Mouse (Mus musculus) layer of hippocampus, adult 9-10 months (tissue): ENCODE measurements around the gene Ssh1.

Experiments used
- DNase-seq: peaks from one replicate; pipeline ENCODE4 v3.0.0; 2022; ENCODE audit warnings: low spot score

Ssh1 gene

GRCm38 (mm10) chr5:113993487-113994465, at the start of gene Ssh1:
Gene Ssh1, minus strand, starts transcription at chr5:113993894.
- no peak for DNase-seq

GRCm38 (mm10) chr5:114041327-114041930, 47.7 kb upstream of the Ssh1 start:
- no peak for DNase-seq

GRCm38 (mm10) chr5:114040911-114041310, 47.2 kb upstream of the Ssh1 start:
- no peak for DNase-seq

- DNase-seq = no peak
Observed at GRCm38 (mm10) chr5:114040508-114040907, 46.8 kb upstream of the Ssh1 start.

GRCm38 (mm10) chr5:114035111-114035510, 41.4 kb upstream of the Ssh1 start:
- DNase-seq = no peak

- DNase-seq = no peak
Observed at GRCm38 (mm10) chr5:114034393-114034792, 40.7 kb upstream of the Ssh1 start.

- DNase-seq = no peak
Observed at GRCm38 (mm10) chr5:114032161-114032763, 38.6 kb upstream of the Ssh1 start.

- DNase-seq = no peak
Observed at GRCm38 (mm10) chr5:114030652-114031051, 37.0 kb upstream of the Ssh1 start.

GRCm38 (mm10) chr5:114028111-114028510, 34.4 kb upstream of the Ssh1 start:
- no peak for DNase-seq

- no peak for DNase-seq
Observed at GRCm38 (mm10) chr5:114027217-114027944, 33.7 kb upstream of the Ssh1 start.

GRCm38 (mm10) chr5:114024885-114025284, 31.2 kb upstream of the Ssh1 start:
- no peak for DNase-seq

GRCm38 (mm10) chr5:114024390-114024789, 30.7 kb upstream of the Ssh1 start:
- no peak for DNase-seq

GRCm38 (mm10) chr5:114015121-114015520, 21.4 kb upstream of the Ssh1 start:
- no peak for DNase-seq

GRCm38 (mm10) chr5:114009049-114009448, 15.4 kb upstream of the Ssh1 start:
- DNase-seq = no peak

- no peak for DNase-seq
Observed at GRCm38 (mm10) chr5:114007753-114008453, 14.2 kb upstream of the Ssh1 start.

GRCm38 (mm10) chr5:114006974-114007373, 13.3 kb upstream of the Ssh1 start:
- no peak for DNase-seq

- no peak for DNase-seq
Observed at GRCm38 (mm10) chr5:114005100-114005499, 11.4 kb upstream of the Ssh1 start.

GRCm38 (mm10) chr5:114004573-114004972, 10.9 kb upstream of the Ssh1 start:
- DNase-seq = no peak

- no peak for DNase-seq
Observed at GRCm38 (mm10) chr5:114003542-114003941, 9.8 kb upstream of the Ssh1 start, which contains the start of gene Dao. Gene Dao, plus strand, starts transcription at chr5:114003703.

GRCm38 (mm10) chr5:113999382-113999781, 5.7 kb upstream of the Ssh1 start:
- no peak for DNase-seq

- no peak for DNase-seq
Observed at GRCm38 (mm10) chr5:113996458-113996857, 2.8 kb upstream of the Ssh1 start.
